Mouse (Mus musculus) heart, adult 2 months (tissue): ENCODE measurements around the gene Tysnd1.

Experiments used
- CTCF ChIP-seq: fragments of 200-600 bp; IDR thresholded peaks from 2 replicates; pipeline ENCODE4 v1.8.1; 2022; ENCODE audit warnings: antibody characterized with exemption, mild to moderate bottlenecking, moderate library complexity
- EP300 ChIP-seq: fragments of 200-500 bp; IDR thresholded peaks from 2 replicates; pipeline ENCODE4 v1.6.1; 2011; ENCODE audit warnings: low read depth, low read length, control low read depth; ENCODE audit not compliant: insufficient read depth
- POLR2A ChIP-seq: fragments of 200-500 bp; IDR thresholded peaks from 2 replicates; pipeline ENCODE4 v1.6.1; 2011; ENCODE audit warnings: mild to moderate bottlenecking, low read depth, low read length, control low read depth; ENCODE audit not compliant: insufficient read depth

DNA sequence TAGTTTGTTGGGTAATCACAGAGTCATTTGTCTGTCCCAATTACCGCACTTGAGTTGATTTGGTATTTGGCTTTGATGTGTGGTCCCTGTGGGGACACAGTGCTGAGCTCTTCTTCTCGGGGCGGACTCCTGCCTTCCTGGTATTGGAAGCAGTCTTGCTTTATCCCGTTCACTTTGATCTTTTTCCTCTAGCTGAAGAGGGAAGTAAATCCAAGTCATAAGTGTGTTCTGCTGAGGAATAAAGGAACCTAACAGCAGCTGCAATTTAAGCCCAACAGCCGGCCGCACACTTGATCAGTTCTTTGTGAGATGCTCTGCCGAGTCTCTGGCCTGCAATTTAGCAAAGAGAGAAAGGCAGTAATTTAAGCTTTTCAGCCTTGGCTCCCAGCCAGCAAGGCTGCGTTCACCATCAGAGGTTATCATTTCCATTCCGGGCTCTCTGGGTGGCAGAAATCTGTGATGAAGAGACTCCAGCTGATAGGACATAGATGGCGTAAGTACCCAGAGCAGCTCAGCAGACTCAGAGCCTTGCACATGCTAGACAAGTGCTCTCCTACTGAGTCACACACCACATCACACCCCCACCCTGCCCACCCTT lies 32.8 kb upstream of the Tysnd1 start:
- TF ChIP-seq CTCF (no peak), EP300 (no peak), POLR2A (no peak)
